Mouse (Mus musculus): Measurements from ENCODE around the gene Zfp553.

- no peak for TF ChIP-seq POLR2A (IDR thresholded peaks at IDR 0.05; ENCODE audit: low read depth, low read length)
- TF ChIP-seq UBTF (IDR thresholded peaks at IDR 0.05; ENCODE audit: low read depth, low read length), result no peak
- TF ChIP-seq CTCF (conservative IDR thresholded peaks at IDR 0.05 in 1 of 2, IDR thresholded peaks at IDR 0.05 in 1 of 2; ENCODE audit: low read depth in 2 of 2, low read length in 2 of 2), result no peak
- no peak for TF ChIP-seq USF2 (conservative IDR thresholded peaks at IDR 0.05; ENCODE audit: low read depth, low read length)
- no peak for TF ChIP-seq MYC (IDR thresholded peaks at IDR 0.05; ENCODE audit: low read depth, low read length)
- no peak for TF ChIP-seq KAT2A (IDR thresholded peaks at IDR 0.05; ENCODE audit: insufficient replicate concordance, low read length)
- no peak for TF ChIP-seq RAD21 (IDR thresholded peaks at IDR 0.05; ENCODE audit: low read depth, low read length)
- TF ChIP-seq ELF1 (IDR thresholded peaks at IDR 0.05; ENCODE audit: low read depth, low read length), result no peak
- TF ChIP-seq MAFK (IDR thresholded peaks at IDR 0.05; ENCODE audit: insufficient replicate concordance, low read length), result no peak
Observed at GRCm38 (mm10) chr7:127271093-127271492, 38.2 kb downstream of the Zfp553 start.
